Mouse (Mus musculus): ENCODE results near the gene Rapgef5. TPM values are rescaled to one million over a fixed set of nuclear protein-coding genes. Genes with fewer than 3 reads are reported as not detected.

The Rapgef5 gene
- polyA plus RNA-seq (2015; fragmentation: Nextera tagmentation; extraction: Ambion mirVana): 10.4 and 13.0 TPM in 2 replicates

GRCm38 (mm10) chr12:117516179-117516578 lies at the start of gene Rapgef5:
Rapgef5 (plus strand) TSS chr12:117516479.

GRCm38 (mm10) chr12:117803989-117804388 lies 287.7 kb downstream of the Rapgef5 start, which contains the start of gene Cdca7l:
Cdca7l (plus strand) TSS chr12:117804289.

